Mouse (Mus musculus): ENCODE results near the gene Eml4. TPM values are rescaled to one million over a fixed set of nuclear protein-coding genes. Genes with fewer than 3 reads are reported as not detected.
A peak's percentile ranks its signal among the peaks of the same experiment; 100 is the strongest.

Gene Eml4
- polyA plus RNA-seq, 1 experiment from 2014 or later: 22.7 TPM

DNA sequence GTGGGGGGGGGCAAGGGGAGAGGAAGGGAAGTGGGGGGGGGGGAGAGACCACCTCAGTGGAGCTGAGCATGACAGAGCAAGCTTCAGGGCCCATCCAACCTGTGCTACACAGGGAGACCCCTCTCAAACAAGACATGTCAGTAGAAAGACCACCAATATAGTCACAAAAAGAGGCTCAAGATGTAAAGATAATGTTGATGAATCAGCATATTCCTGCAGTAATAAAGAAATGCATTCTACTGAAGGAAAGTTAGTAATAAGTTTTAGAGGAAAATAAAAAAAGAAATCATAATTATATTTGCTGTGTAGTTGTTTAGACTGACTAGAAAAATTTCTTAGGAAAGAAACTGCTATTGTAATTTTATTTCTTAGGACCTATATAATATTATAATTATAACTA lies 23.4 kb downstream of the Eml4 start:
- H3K4me1 ChIP-seq (ENCODE audit: control insufficient read depth, insufficient read depth, low read depth, low read length): peaks cover 4% of the 10 kb centered on the region; the same call in 1 of the 2 replicates
- H3K9ac ChIP-seq (ENCODE audit: low read depth, low read length): no peak overlapping the region
- H3K4me2 ChIP-seq (ENCODE audit: low read length): no peak overlapping the region
- no peak for ATAC-seq
- no peaks in the 10 kb centered on the region for H3K27me3 ChIP-seq (replicated peaks; ENCODE audit: control insufficient read depth, insufficient read depth, low read length)
- no peaks in the 10 kb centered on the region for H3K9me3 ChIP-seq (ENCODE audit: control insufficient read depth, low read length)
- no peak overlapping the region for H3K4me3 ChIP-seq (ENCODE audit: low read length)
- no peaks in the 10 kb centered on the region for H3K36me3 ChIP-seq (ENCODE audit: control insufficient read depth, insufficient read depth, low read length)
- H3K27ac ChIP-seq (ENCODE audit: low read depth, low read length): no peak overlapping the region

DNA sequence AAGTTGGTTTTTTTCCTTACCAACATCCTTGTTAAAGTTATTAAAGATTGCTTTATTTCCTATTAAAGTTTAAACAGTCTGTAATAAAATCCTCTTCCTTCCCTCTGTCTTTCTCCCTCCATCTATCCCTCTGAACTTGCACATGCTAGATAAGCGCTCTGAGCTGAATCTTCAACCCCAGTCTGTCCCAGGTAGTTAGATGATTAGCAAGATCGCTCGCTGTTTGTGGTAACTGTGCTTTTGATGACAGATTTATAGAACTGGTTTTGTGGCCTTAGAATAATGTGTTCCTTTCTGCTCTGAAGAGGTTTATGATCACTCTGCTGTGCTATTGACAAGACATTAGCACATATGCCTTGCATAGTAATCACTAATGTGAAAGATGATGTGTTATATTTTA lies 25.1 kb downstream of the Eml4 start:
- Histone ChIP-seq H3K36me3 (ENCODE audit: control insufficient read depth, insufficient read depth, low read length) (no peaks in the 10 kb centered on the region), H3K9me3 (ENCODE audit: control insufficient read depth, low read length) (no peaks in the 10 kb centered on the region), H3K4me1 (ENCODE audit: control insufficient read depth, insufficient read depth, low read depth, low read length) (peaks cover 4% of the 10 kb centered on the region; the same call in 1 of the 2 replicates), H3K9ac (ENCODE audit: low read depth, low read length) (no peak overlapping the region), H3K27ac (ENCODE audit: low read depth, low read length) (no peak overlapping the region), H3K4me2 (ENCODE audit: low read length) (no peak overlapping the region), H3K4me3 (ENCODE audit: low read length) (no peak overlapping the region), H3K27me3 (replicated peaks; ENCODE audit: control insufficient read depth, insufficient read depth, low read length) (no peaks in the 10 kb centered on the region)
- ATAC-seq: no peak
- WGBS: 80% methylated on average over 3 of the region's 3 CpGs

DNA sequence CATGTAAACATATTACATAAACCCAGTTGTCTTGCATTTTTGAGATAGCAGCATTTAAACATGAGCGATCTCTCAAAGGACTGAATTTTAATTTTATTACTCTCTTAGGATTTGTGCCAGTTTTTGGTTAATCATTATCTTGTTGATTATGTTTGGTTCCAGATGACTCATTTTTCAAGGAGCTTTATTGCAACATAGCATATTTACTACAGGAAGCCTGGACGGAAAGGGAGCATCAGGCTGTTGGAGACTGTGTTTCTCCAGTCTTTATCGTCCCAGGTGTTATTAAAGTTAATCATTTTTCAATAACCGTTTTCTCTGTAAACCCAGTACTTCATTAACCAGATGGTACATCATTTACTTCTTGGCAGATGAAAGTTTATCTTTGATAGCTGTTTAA lies 26.1 kb downstream of the Eml4 start:
- H3K9me3 ChIP-seq (ENCODE audit: control insufficient read depth, low read length): no peaks in the 10 kb centered on the region

DNA sequence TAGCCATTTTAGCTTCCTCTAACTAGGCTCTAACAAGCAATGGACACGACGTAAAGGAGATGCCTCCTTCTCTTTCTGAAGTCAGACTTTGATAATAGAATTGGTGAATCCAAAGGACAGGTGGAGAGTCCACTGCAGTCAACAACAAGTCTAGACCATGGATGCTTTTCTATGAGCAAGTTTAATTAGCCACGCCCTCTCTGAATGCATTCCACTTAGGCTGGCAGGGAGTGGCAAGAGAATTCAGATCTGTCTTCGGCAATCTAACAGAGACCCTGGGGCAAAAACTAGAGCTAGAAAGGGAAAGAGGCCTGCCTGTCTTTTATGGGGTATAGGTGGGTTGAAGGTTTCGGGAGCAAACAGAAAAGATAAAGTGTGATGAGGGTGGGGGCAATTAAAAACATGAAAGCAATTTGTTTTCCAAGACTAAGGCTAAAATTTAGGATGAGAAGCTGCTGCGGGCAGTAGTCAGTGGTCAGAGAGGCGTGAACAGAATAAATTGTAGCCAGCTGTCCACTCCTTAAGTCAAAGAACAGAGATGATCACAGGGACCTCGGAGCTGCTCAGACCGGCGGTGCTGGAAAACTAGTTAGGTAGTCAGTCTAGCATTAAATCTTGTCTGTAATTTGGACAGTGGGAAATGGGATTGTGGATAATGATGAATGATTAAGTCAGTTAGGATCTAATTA lies 27.2 kb downstream of the Eml4 start:
- no peaks in the 10 kb centered on the region for H3K27me3 ChIP-seq (replicated peaks; ENCODE audit: control insufficient read depth, insufficient read depth, low read length)
- no peak overlapping the region for H3K4me3 ChIP-seq (ENCODE audit: low read length)
- H3K9me3 ChIP-seq (ENCODE audit: control insufficient read depth, low read length): no peaks in the 10 kb centered on the region
- H3K36me3 ChIP-seq (ENCODE audit: control insufficient read depth, insufficient read depth, low read length): no peaks in the 10 kb centered on the region
- H3K4me2 ChIP-seq (ENCODE audit: low read length): no peak overlapping the region
- no peak overlapping the region for H3K27ac ChIP-seq (ENCODE audit: low read depth, low read length)
- peaks cover 4% of the 10 kb centered on the region; the same call in 1 of the 2 replicates for H3K4me1 ChIP-seq (ENCODE audit: control insufficient read depth, insufficient read depth, low read depth, low read length)
- 48% methylated on average over 10 of the region's 10 CpGs for WGBS
- peak; percentile 69 for ATAC-seq
- no peak overlapping the region for H3K9ac ChIP-seq (ENCODE audit: low read depth, low read length)

More for the DNA sequence above, 26.1 kb downstream of the Eml4 start:
- H3K4me1 ChIP-seq (ENCODE audit: control insufficient read depth, insufficient read depth, low read depth, low read length): peaks cover 4% of the 10 kb centered on the region; the same call in 1 of the 2 replicates
- H3K9ac ChIP-seq (ENCODE audit: low read depth, low read length): no peak overlapping the region
- no peak overlapping the region for H3K4me2 ChIP-seq (ENCODE audit: low read length)
- WGBS: 67% methylated on average over 4 of the region's 4 CpGs
- ATAC-seq: no peak
- no peaks in the 10 kb centered on the region for H3K36me3 ChIP-seq (ENCODE audit: control insufficient read depth, insufficient read depth, low read length)
- no peaks in the 10 kb centered on the region for H3K27me3 ChIP-seq (replicated peaks; ENCODE audit: control insufficient read depth, insufficient read depth, low read length)
- H3K27ac ChIP-seq (ENCODE audit: low read depth, low read length): no peak overlapping the region
- no peak overlapping the region for H3K4me3 ChIP-seq (ENCODE audit: low read length)

DNA sequence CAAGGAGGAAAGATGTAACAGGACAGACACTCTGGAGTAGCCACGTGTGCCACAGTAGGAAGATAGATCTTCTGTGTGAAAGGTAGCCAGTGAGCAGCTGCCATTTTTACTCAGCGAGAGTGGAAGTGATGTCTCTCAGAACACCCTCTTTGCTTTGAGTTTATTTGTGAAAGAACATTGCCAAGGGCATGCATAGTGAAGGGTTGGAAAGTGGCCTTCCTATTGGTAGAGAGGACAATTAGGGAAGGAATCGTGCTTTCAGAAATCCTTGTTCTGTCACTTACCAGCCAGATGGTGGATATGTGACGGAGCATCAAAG lies 27.7 kb downstream of the Eml4 start:
- WGBS: 34% methylated on average over 4 of the region's 4 CpGs
- H3K36me3 ChIP-seq (ENCODE audit: control insufficient read depth, insufficient read depth, low read length): no peaks in the 10 kb centered on the region
- peaks cover 4% of the 10 kb centered on the region; the same call in 1 of the 2 replicates for H3K4me1 ChIP-seq (ENCODE audit: control insufficient read depth, insufficient read depth, low read depth, low read length)
- H3K9me3 ChIP-seq (ENCODE audit: control insufficient read depth, low read length): no peaks in the 10 kb centered on the region
- H3K27ac ChIP-seq (ENCODE audit: low read depth, low read length): no peak overlapping the region
- peak; percentile 71 for ATAC-seq
- H3K4me3 ChIP-seq (ENCODE audit: low read length): no peak overlapping the region
- no peak overlapping the region for H3K9ac ChIP-seq (ENCODE audit: low read depth, low read length)
- no peak overlapping the region for H3K4me2 ChIP-seq (ENCODE audit: low read length)
- H3K27me3 ChIP-seq (replicated peaks; ENCODE audit: control insufficient read depth, insufficient read depth, low read length): no peaks in the 10 kb centered on the region

DNA sequence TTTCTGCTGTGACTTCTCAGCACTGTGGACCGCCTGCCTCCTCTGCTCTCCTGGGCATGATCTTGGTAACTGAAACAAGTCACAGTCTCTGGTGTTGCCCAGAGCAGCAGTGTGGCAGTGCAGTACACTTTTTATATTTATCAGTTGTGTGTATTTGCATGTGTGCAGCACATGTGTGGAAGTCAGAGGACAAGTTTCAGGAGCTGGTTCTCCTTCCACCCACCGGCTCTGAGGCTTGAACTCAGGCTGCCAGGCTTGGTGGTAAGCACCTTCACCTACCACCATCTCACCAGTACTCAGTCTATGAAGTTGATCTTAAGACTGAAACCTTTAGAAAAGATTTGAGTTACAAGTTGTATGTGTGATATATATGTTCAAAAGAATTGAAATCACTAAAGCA lies 28.6 kb downstream of the Eml4 start:
- H3K4me1 ChIP-seq (ENCODE audit: control insufficient read depth, insufficient read depth, low read depth, low read length): peaks cover 4% of the 10 kb centered on the region; the same call in 1 of the 2 replicates
- H3K4me3 ChIP-seq (ENCODE audit: low read length): no peak overlapping the region
- H3K9me3 ChIP-seq (ENCODE audit: control insufficient read depth, low read length): no peaks in the 10 kb centered on the region
- no peak overlapping the region for H3K27ac ChIP-seq (ENCODE audit: low read depth, low read length)
- 89% methylated on average over 2 of the region's 2 CpGs for WGBS
- no peak overlapping the region for H3K4me2 ChIP-seq (ENCODE audit: low read length)
- no peaks in the 10 kb centered on the region for H3K27me3 ChIP-seq (replicated peaks; ENCODE audit: control insufficient read depth, insufficient read depth, low read length)
- H3K36me3 ChIP-seq (ENCODE audit: control insufficient read depth, insufficient read depth, low read length): no peaks in the 10 kb centered on the region
- no peak for ATAC-seq
- H3K9ac ChIP-seq (ENCODE audit: low read depth, low read length): no peak overlapping the region

DNA sequence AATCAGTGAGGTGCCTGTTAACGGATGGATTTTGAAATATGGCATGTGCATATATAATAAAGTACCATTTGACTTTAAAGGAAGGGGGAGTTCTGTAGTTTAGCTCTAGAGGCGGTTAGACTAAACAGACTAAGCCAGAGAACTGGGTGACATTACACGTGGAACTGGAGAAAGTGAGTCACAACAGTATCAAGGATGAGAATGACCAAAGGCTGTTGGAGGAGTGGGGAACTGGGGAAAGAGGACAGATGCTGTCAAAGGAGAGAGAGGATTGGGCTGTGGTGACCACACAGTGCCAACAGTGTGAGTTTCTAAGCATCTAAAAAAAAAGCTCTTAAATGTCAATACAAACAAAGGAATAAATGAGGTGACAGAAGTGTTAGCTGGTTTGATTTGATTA lies 29.1 kb downstream of the Eml4 start:
- no peak overlapping the region for H3K4me2 ChIP-seq (ENCODE audit: low read length)
- H3K9ac ChIP-seq (ENCODE audit: low read depth, low read length): no peak overlapping the region
- WGBS: 90% methylated on average over 3 of the region's 3 CpGs
- H3K4me3 ChIP-seq (ENCODE audit: low read length): no peak overlapping the region
- H3K4me1 ChIP-seq (ENCODE audit: control insufficient read depth, insufficient read depth, low read depth, low read length): peaks cover 4% of the 10 kb centered on the region; the same call in 1 of the 2 replicates
- no peak overlapping the region for H3K27ac ChIP-seq (ENCODE audit: low read depth, low read length)
- H3K9me3 ChIP-seq (ENCODE audit: control insufficient read depth, low read length): no peaks in the 10 kb centered on the region
- H3K36me3 ChIP-seq (ENCODE audit: control insufficient read depth, insufficient read depth, low read length): no peaks in the 10 kb centered on the region
- ATAC-seq: no peak
- H3K27me3 ChIP-seq (replicated peaks; ENCODE audit: control insufficient read depth, insufficient read depth, low read length): no peaks in the 10 kb centered on the region

DNA sequence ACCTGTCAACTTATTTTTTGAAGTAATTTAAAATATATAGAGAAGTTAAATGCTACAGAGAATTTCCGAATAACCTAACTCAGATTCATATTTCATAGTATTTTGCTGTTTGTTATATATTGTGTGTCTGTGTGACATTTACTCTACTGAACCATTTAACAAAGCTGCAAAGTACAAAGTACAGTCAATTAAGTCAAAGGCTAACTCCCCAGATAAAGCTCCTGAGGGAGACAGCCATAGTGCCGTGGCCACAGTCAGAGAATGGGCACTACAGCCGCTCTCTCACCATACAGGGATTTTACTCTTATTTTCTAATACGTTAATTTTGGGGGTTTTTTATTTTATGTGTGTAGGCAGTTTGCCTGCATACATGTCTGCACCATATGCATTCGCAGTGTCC lies 32.0 kb downstream of the Eml4 start:
- Histone ChIP-seq H3K4me3 (ENCODE audit: low read length) (no peak overlapping the region), H3K9me3 (ENCODE audit: control insufficient read depth, low read length) (no peaks in the 10 kb centered on the region), H3K27ac (ENCODE audit: low read depth, low read length) (no peak overlapping the region), H3K36me3 (ENCODE audit: control insufficient read depth, insufficient read depth, low read length) (no peaks in the 10 kb centered on the region), H3K4me2 (ENCODE audit: low read length) (no peak overlapping the region), H3K9ac (ENCODE audit: low read depth, low read length) (no peak overlapping the region), H3K27me3 (replicated peaks; ENCODE audit: control insufficient read depth, insufficient read depth, low read length) (no peaks in the 10 kb centered on the region), H3K4me1 (ENCODE audit: control insufficient read depth, insufficient read depth, low read depth, low read length) (peaks cover 4% of the 10 kb centered on the region; the same call in 1 of the 2 replicates)
- 90% methylated on average over 5 of the region's 5 CpGs for WGBS
- no peak for ATAC-seq

DNA sequence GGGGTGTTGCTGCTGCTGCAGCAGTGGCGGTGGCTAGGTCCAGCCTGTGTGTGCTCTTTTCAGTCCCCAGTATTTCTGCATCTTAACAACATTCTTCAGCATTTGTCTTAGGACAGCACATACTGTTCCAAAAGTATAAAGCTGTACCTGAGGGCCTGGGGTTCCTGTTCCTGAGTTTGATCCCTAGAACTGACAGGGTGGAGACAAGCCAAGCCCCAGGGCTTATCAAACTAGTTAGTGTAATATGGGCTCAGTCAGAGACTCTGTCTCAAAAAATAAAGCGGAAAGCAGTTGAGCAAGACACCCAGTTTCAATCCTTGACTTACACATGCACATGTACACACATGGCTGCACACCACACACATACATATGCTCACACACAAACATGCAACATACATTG lies 34.2 kb downstream of the Eml4 start:
- no peak overlapping the region for H3K27ac ChIP-seq (ENCODE audit: low read depth, low read length)
- no peak overlapping the region for H3K9ac ChIP-seq (ENCODE audit: low read depth, low read length)
- no peak overlapping the region for H3K4me2 ChIP-seq (ENCODE audit: low read length)
- no peaks in the 10 kb centered on the region for H3K27me3 ChIP-seq (replicated peaks; ENCODE audit: control insufficient read depth, insufficient read depth, low read length)
- no peaks in the 10 kb centered on the region for H3K9me3 ChIP-seq (ENCODE audit: control insufficient read depth, low read length)
- no peak for ATAC-seq
- H3K36me3 ChIP-seq (ENCODE audit: control insufficient read depth, insufficient read depth, low read length): no peaks in the 10 kb centered on the region
- 100% methylated on average over 2 of the region's 2 CpGs for WGBS
- no peak overlapping the region for H3K4me3 ChIP-seq (ENCODE audit: low read length)
- no peaks in the 10 kb centered on the region for H3K4me1 ChIP-seq (ENCODE audit: control insufficient read depth, insufficient read depth, low read depth, low read length)

Data from hindbrain, embryonic 16.5 days (tissue).